Mouse (Mus musculus) bone marrow, adult 2 months (tissue): Measurements from ENCODE around the gene Ahctf1.

Experiments used
- CTCF ChIP-seq: fragments of 200-500 bp; IDR thresholded peaks from 2 replicates; pipeline ENCODE4 v1.5.1; 2011; ENCODE audit warnings: low read length, control low read depth; ENCODE audit not compliant: control insufficient read depth, insufficient read depth
- POLR2A ChIP-seq: fragments of 200-500 bp; IDR thresholded peaks from 2 replicates; pipeline ENCODE4 v1.6.1; 2011; ENCODE audit warnings: low read depth, mild to moderate bottlenecking, control low read depth, low read length, borderline replicate concordance; ENCODE audit not compliant: control insufficient read depth

GRCm38 (mm10) chr1:179745171-179745570 lies 58.3 kb downstream of the Ahctf1 start, which contains the start of gene Kif28:
- TF ChIP-seq POLR2A = no peak
- TF ChIP-seq CTCF = no peak
